Mouse (Mus musculus): Measurements from ENCODE around the gene Gipr. TPM values are rescaled to one million over a fixed set of nuclear protein-coding genes. Genes with fewer than 3 reads are reported as not detected.

Gene Gipr
- total and polyA plus RNA-seq, 3 experiments = 0.16 to 3.0 TPM; not detected in 1

- intact Hi-C loops (cut with DNase I) = no loop called here
- Histone ChIP-seq H3K4me1 (ENCODE audit: control insufficient read depth, insufficient read depth, low read length) (peaks cover 4% of the 10 kb centered on the region), H3K36me3 (ENCODE audit: control insufficient read depth, insufficient read depth, low read length) (no peaks in the 10 kb centered on the region), H3K27me3 (ENCODE audit: control insufficient read depth, insufficient read depth, low read length) (no peaks in the 10 kb centered on the region), H3K4me3 (no peak overlapping the region), H3K27ac (no peak overlapping the region), H3K79me2 (replicated peaks; ENCODE audit: control insufficient read depth, insufficient read depth, low read length) (peaks cover 2% of the 10 kb centered on the region; the same call in 1 of the 2 replicates), H3K9ac (ENCODE audit: low read depth, low read length) (no peak overlapping the region)
- WGBS = 82% methylated on average over 5 of the region's 5 CpGs
- no peak for DNase-seq
- TF ChIP-seq POLR2A (IDR thresholded peaks at IDR 0.05; ENCODE audit: insufficient read depth, low read depth, low read length) = no peak
Observed at GRCm38 (mm10) chr7:19127744-19128143, 38.2 kb downstream of the Gipr start.

- Histone ChIP-seq H3K27me3 (ENCODE audit: control insufficient read depth, insufficient read depth, low read length) (no peaks in the 10 kb centered on the region), H3K27ac (no peak overlapping the region), H3K36me3 (ENCODE audit: control insufficient read depth, insufficient read depth, low read length) (no peaks in the 10 kb centered on the region; the same call in 1 of the 2 replicates), H3K4me3 (no peak overlapping the region), H3K4me1 (ENCODE audit: control insufficient read depth, insufficient read depth, low read length) (peaks cover 3% of the 10 kb centered on the region), H3K79me2 (replicated peaks; ENCODE audit: control insufficient read depth, insufficient read depth, low read length) (peaks cover 7% of the 10 kb centered on the region), H3K9ac (ENCODE audit: low read depth, low read length) (no peak overlapping the region)
- 71% methylated on average over 6 of the region's 6 CpGs for WGBS
- intact Hi-C loops (cut with DNase I) = no loop called here
- TF ChIP-seq POLR2A (IDR thresholded peaks at IDR 0.05; ENCODE audit: insufficient read depth, low read depth, low read length) = no peak
- TF ChIP-seq EP300 (IDR thresholded peaks at IDR 0.05; ENCODE audit: insufficient read depth, low read depth, low read length) = no peak
- no peak for TF ChIP-seq CTCF (IDR thresholded peaks at IDR 0.05)
- DNase-seq = no peak
Observed at GRCm38 (mm10) chr7:19124713-19125112, 41.2 kb downstream of the Gipr start.

- no peaks in the 10 kb centered on the region for H3K27me3 ChIP-seq (ENCODE audit: control insufficient read depth, insufficient read depth, low read length)
- no peak overlapping the region for H3K27ac ChIP-seq
- intact Hi-C loops (cut with DNase I) = loop anchor here (2.0 kb wide), 1 partner anchor 97 kb away; the partner anchor contains the start of gene Sympk
- TF ChIP-seq EP300 (IDR thresholded peaks at IDR 0.05; ENCODE audit: insufficient read depth, low read depth, low read length) (no peak), POLR2A (IDR thresholded peaks at IDR 0.05; ENCODE audit: insufficient read depth, low read depth, low read length) (no peak), CTCF (IDR thresholded peaks at IDR 0.05) (no peak)
- no peak overlapping the region for H3K9ac ChIP-seq (ENCODE audit: low read depth, low read length)
- peaks cover 4% of the 10 kb centered on the region for H3K4me1 ChIP-seq (ENCODE audit: control insufficient read depth, insufficient read depth, low read length)
- no peak overlapping the region for H3K4me3 ChIP-seq
- WGBS = 77% methylated on average over 4 of the region's 4 CpGs
- H3K79me2 ChIP-seq (replicated peaks; ENCODE audit: control insufficient read depth, insufficient read depth, low read length) = peaks cover 5% of the 10 kb centered on the region
- H3K36me3 ChIP-seq (ENCODE audit: control insufficient read depth, insufficient read depth, low read length) = no peaks in the 10 kb centered on the region; the same call in 1 of the 2 replicates
- no peak for DNase-seq
Observed at GRCm38 (mm10) chr7:19121686-19122085, 44.2 kb downstream of the Gipr start.

- TF ChIP-seq EP300 (IDR thresholded peaks at IDR 0.05; ENCODE audit: insufficient read depth, low read depth, low read length) (0 out of 2 replicates have a peak, but pooled peaks have one; percentile 39), POLR2A (IDR thresholded peaks at IDR 0.05; ENCODE audit: insufficient read depth, low read depth, low read length) (peak; percentile 94), CTCF (IDR thresholded peaks at IDR 0.05) (no peak)
- Histone ChIP-seq H3K4me3 (peak within 1 kb of the TSS; percentile 86), H3K27me3 (ENCODE audit: control insufficient read depth, insufficient read depth, low read length) (no peaks in the 10 kb centered on the region), H3K4me1 (ENCODE audit: control insufficient read depth, insufficient read depth, low read length) (peaks cover 4% of the 10 kb centered on the region), H3K36me3 (ENCODE audit: control insufficient read depth, insufficient read depth, low read length) (no peaks in the 10 kb centered on the region; the same call in 1 of the 2 replicates), H3K79me2 (replicated peaks; ENCODE audit: control insufficient read depth, insufficient read depth, low read length) (peaks cover 5% of the 10 kb centered on the region), H3K9ac (ENCODE audit: low read depth, low read length) (peak within 1 kb of the TSS; percentile 58), H3K27ac (peak within 1 kb of the TSS; percentile 84)
- peak; percentile 92 to 95 for DNase-seq
- intact Hi-C loops (cut with DNase I) = loop anchor here (1.0 to 2.0 kb wide), 2 partner anchors 10 to 95 kb away; partner anchors contain the start of gene Sympk
- WGBS = 2% methylated on average over 34 of the region's 34 CpGs
Observed at GRCm38 (mm10) chr7:19119631-19120429, 46.1 kb downstream of the Gipr start, which contains the start of gene Fbxo46. Gene Fbxo46, plus strand, starts transcription at chr7:19119859.

GRCm38 (mm10) chr7:19119083-19119482 lies 46.8 kb downstream of the Gipr start:
- Histone ChIP-seq H3K4me3 (no peak overlapping the region), H3K27ac (no peak overlapping the region)
- intact Hi-C loops (cut with DNase I) = no loop called here

More at GRCm38 (mm10) chr7:19119083-19119482, 46.8 kb downstream of the Gipr start:
- no peaks in the 10 kb centered on the region; the same call in 1 of the 2 replicates for H3K36me3 ChIP-seq (ENCODE audit: control insufficient read depth, insufficient read depth, low read length)
- DNase-seq = peak in 1 of 2 experiments; percentile 14
- 91% methylated on average over 8 of the region's 8 CpGs for WGBS
- peaks cover 5% of the 10 kb centered on the region for H3K79me2 ChIP-seq (replicated peaks; ENCODE audit: control insufficient read depth, insufficient read depth, low read length)
- no peaks in the 10 kb centered on the region for H3K27me3 ChIP-seq (ENCODE audit: control insufficient read depth, insufficient read depth, low read length)
- peaks cover 4% of the 10 kb centered on the region for H3K4me1 ChIP-seq (ENCODE audit: control insufficient read depth, insufficient read depth, low read length)
- no peak overlapping the region for H3K9ac ChIP-seq (ENCODE audit: low read depth, low read length)
- no peak for TF ChIP-seq CTCF (IDR thresholded peaks at IDR 0.05)
- no peak for TF ChIP-seq EP300 (IDR thresholded peaks at IDR 0.05; ENCODE audit: insufficient read depth, low read depth, low read length)
- no peak for TF ChIP-seq POLR2A (IDR thresholded peaks at IDR 0.05; ENCODE audit: insufficient read depth, low read depth, low read length)

All from heart, adult 2 months (tissue).